Mouse (Mus musculus) CH12.LX (cell line): ENCODE results near the gene Rbm41. TPM values are rescaled to one million over a fixed set of nuclear protein-coding genes. Genes with fewer than 3 reads are reported as not detected.

Experiments used
- DNase-seq: peaks from one replicate; pipeline ENCODE4 v3.0.0-alpha.2; 2013; ENCODE audit errors: extremely low read depth
- H3K27ac ChIP-seq: 2 replicates; pipeline ENCODE4 v1.5.1; 2012; ENCODE audit warnings: low read depth, mild to moderate bottlenecking, control low read depth, moderate library complexity; ENCODE audit not compliant: insufficient read depth
- H3K27me3 ChIP-seq: replicated peaks from 2 replicates; pipeline ENCODE3; 2012; ENCODE audit warnings: inconsistent platforms
- H3K36me3 ChIP-seq, 2 experiments: replicated peaks in 1 of 2; 2 replicates each; pipeline versions ENCODE3 to v1.6.1; 2012; ENCODE audit warnings: inconsistent platforms in 1 of 2, low read length in 1 of 2, mild to moderate bottlenecking in 1 of 2, mixed read lengths in 1 of 2, moderate library complexity in 1 of 2; ENCODE audit not compliant: control insufficient read depth in 1 of 2, insufficient read depth in 1 of 2
- H3K4me1 ChIP-seq, 2 experiments: 2 replicates each; pipeline ENCODE4 v1.6.1; 2012; ENCODE audit warnings: inconsistent platforms in 1 of 2, moderate library complexity in 1 of 2; ENCODE audit not compliant: insufficient read depth in 2 of 2, control insufficient read depth in 1 of 2
- H3K4me2 ChIP-seq: 2 replicates; pipeline ENCODE4 v1.6.1; 2012; ENCODE audit warnings: low read depth, mild to moderate bottlenecking, control low read depth; ENCODE audit not compliant: poor library complexity, insufficient read depth, severe bottlenecking
- H3K4me3 ChIP-seq, 3 experiments: fragments of 150-350 bp in 1 of 3; sonication (generic) in 1 of 3; replicated peaks in 1 of 3; 2 replicates each; pipeline versions ENCODE3 to v1.5.1; 2011 to 2012; ENCODE audit warnings: low read depth in 2 of 3, low read length in 2 of 3, mild to moderate bottlenecking in 2 of 3, moderate library complexity in 2 of 3, control low read depth in 1 of 3, improper control_type of control experiment in 1 of 3, inconsistent platforms in 1 of 3, mixed read lengths in 1 of 3; ENCODE audit not compliant: poor library complexity in 1 of 3
- H3K79me2 ChIP-seq: replicated peaks from 2 replicates; pipeline ENCODE4 v1.6.1; 2012; ENCODE audit warnings: mild to moderate bottlenecking, moderate library complexity; ENCODE audit not compliant: control insufficient read depth, poor library complexity, insufficient read depth, severe bottlenecking; ENCODE audit errors: extremely low read depth
- H3K9ac ChIP-seq: 2 replicates; pipeline ENCODE4 v1.6.1; 2012; ENCODE audit warnings: low read depth, mild to moderate bottlenecking, control low read depth, moderate library complexity; ENCODE audit not compliant: insufficient read depth
- H3K9me3 ChIP-seq: replicated peaks from 2 replicates; pipeline ENCODE3; 2012; ENCODE audit warnings: low read length, inconsistent platforms, mixed read lengths
- CHD1 ChIP-seq: IDR thresholded peaks from 2 replicates; pipeline ENCODE4 v1.6.1; 2012; ENCODE audit warnings: low read depth, low read length, improper control_type of control experiment, inconsistent platforms
- CTCF ChIP-seq, 2 experiments: IDR thresholded peaks in 1 of 2; conservative IDR thresholded peaks in 1 of 2; 2 replicates each; pipeline ENCODE4 v1.5.1; 2011 to 2012; ENCODE audit warnings: low read depth in 2 of 2, low read length in 2 of 2, improper control_type of control experiment in 1 of 2, inconsistent platforms in 1 of 2, mild to moderate bottlenecking in 1 of 2, moderate library complexity in 1 of 2
- E2F4 ChIP-seq: IDR thresholded peaks from 2 replicates; pipeline ENCODE4 v1.6.1; 2011; ENCODE audit warnings: low read depth, low read length, improper control_type of control experiment; ENCODE audit not compliant: insufficient replicate concordance
- ETS1 ChIP-seq: conservative IDR thresholded peaks from 2 replicates; pipeline ENCODE4 v1.6.1; 2012; ENCODE audit warnings: low read depth, mild to moderate bottlenecking, inconsistent platforms, low read length, improper control_type of control experiment, moderate library complexity
- GABPA ChIP-seq: IDR thresholded peaks from 2 replicates; pipeline ENCODE4 v1.6.1; 2012; ENCODE audit warnings: low read depth, low read length, improper control_type of control experiment, inconsistent platforms; ENCODE audit not compliant: insufficient replicate concordance
- MAX ChIP-seq: IDR thresholded peaks from 2 replicates; pipeline ENCODE4 v1.6.1; 2011; ENCODE audit warnings: low read length, improper control_type of control experiment
- MAZ ChIP-seq: IDR thresholded peaks from 2 replicates; pipeline ENCODE4 v1.6.1; 2012; ENCODE audit warnings: low read depth, mild to moderate bottlenecking, inconsistent platforms, low read length, improper control_type of control experiment, moderate library complexity
- MEF2A ChIP-seq: IDR thresholded peaks from 2 replicates; pipeline ENCODE4 v1.6.1; 2014; ENCODE audit warnings: low read depth, mild to moderate bottlenecking, inconsistent platforms, low read length, improper control_type of control experiment, borderline replicate concordance
- RAD21 ChIP-seq: IDR thresholded peaks from 2 replicates; pipeline ENCODE4 v1.6.1; 2011; ENCODE audit warnings: low read depth, mild to moderate bottlenecking, low read length, improper control_type of control experiment, moderate library complexity
- RCOR1 ChIP-seq: conservative IDR thresholded peaks from 2 replicates; pipeline ENCODE4 v1.6.1; 2012; ENCODE audit warnings: low read depth, mild to moderate bottlenecking, inconsistent platforms, low read length, improper control_type of control experiment
- SMC3 ChIP-seq: IDR thresholded peaks from 2 replicates; pipeline ENCODE4 v1.6.1; 2011; ENCODE audit warnings: low read depth, low read length, improper control_type of control experiment
- TBP ChIP-seq: conservative IDR thresholded peaks from 2 replicates; pipeline ENCODE4 v1.6.1; 2011; ENCODE audit warnings: low read depth, low read length, improper control_type of control experiment
- ZC3H11A ChIP-seq: IDR thresholded peaks from 2 replicates; pipeline ENCODE4 v1.6.1; 2012; ENCODE audit warnings: low read depth, mild to moderate bottlenecking, inconsistent platforms, low read length, improper control_type of control experiment
- ZMIZ1 ChIP-seq: IDR thresholded peaks from 2 replicates; pipeline ENCODE4 v1.6.1; 2012; ENCODE audit warnings: low read depth, mild to moderate bottlenecking, inconsistent platforms, low read length, improper control_type of control experiment
- ZNF384 ChIP-seq: IDR thresholded peaks from 2 replicates; pipeline ENCODE4 v1.6.1; 2012; ENCODE audit warnings: low read depth, low read length, improper control_type of control experiment, inconsistent platforms
- dilution Hi-C: fragments of 300-500 bp; cut with MboI; formaldehyde crosslinking; loops from 2 replicates; pipeline ENCODE4 v1.14.3; 2020; ENCODE audit warnings: low sequenced_read_pairs; ENCODE audit not compliant: extremely low pct_unique_long_range_greater_than_20kb, extremely low pct_ligation_motif_present
- in situ Hi-C: fragments of 300-500 bp; cut with MboI; formaldehyde crosslinking; loops from 3 replicates; pipeline ENCODE4 v1.14.3; 2019; ENCODE audit warnings: low sequenced_read_pairs, low pct_ligation_motif_present, low pct_unique_long_range_greater_than_20kb, mixed read lengths
- polyA plus RNA-seq: library from polyadenylated mRNA; unstranded; fragments of >175 nt; gene quantifications from 2 replicates; pipeline ENCODE4 v1.2.1, GENCODE M21; 2012; ENCODE audit warnings: low read depth; ENCODE audit not compliant: insufficient read length
- total RNA-seq, 2 experiments: library from RNA; depleted of rRNA; stranded (reverse); fragments of 300-350 nt in 1 of 2; fragments of >200 nt in 1 of 2; gene quantifications; 2 replicates each; pipeline ENCODE4 v1.2.3; 2012 to 2014

Rbm41 gene
- total and polyA plus RNA-seq, 3 experiments = 6.5 to 11.1 (median 8.9) TPM

GRCm38 (mm10) chrX:139982115-139982514 lies 16.3 kb downstream of the Rbm41 start:
- DNase-seq = no peak
- dilution Hi-C loops (no loop called here), in situ Hi-C loops (no loop called here)
- Histone ChIP-seq H3K4me3 (no peak overlapping the region), H3K4me1 (no peaks in the 10 kb centered on the region), H3K9me3 (no peaks in the 10 kb centered on the region), H3K4me2 (no peak overlapping the region), H3K27ac (no peak overlapping the region), H3K79me2 (no peaks in the 10 kb centered on the region), H3K9ac (no peak overlapping the region), H3K36me3 (peaks cover 8 to 35% of the 10 kb centered on the region in 2 experiments), H3K27me3 (no peaks in the 10 kb centered on the region)
- no peak for TF ChIP-seq RCOR1
- no peak for TF ChIP-seq TBP
- no peak for TF ChIP-seq ETS1
- no peak for TF ChIP-seq MEF2A
- TF ChIP-seq RAD21 = no peak
- no peak for TF ChIP-seq ZMIZ1

- no peak overlapping the region for H3K4me3 ChIP-seq
- no peaks in the 10 kb centered on the region for H3K36me3 ChIP-seq
- no peaks in the 10 kb centered on the region for H3K79me2 ChIP-seq
- H3K27ac ChIP-seq = no peak overlapping the region
- no peaks in the 10 kb centered on the region for H3K9me3 ChIP-seq
- in situ Hi-C loops (no loop called here), dilution Hi-C loops (no loop called here)
- H3K4me2 ChIP-seq = no peak overlapping the region
- H3K27me3 ChIP-seq = no peaks in the 10 kb centered on the region
- H3K4me1 ChIP-seq = no peaks in the 10 kb centered on the region
- TF ChIP-seq GABPA (no peak), RCOR1 (no peak), CHD1 (no peak), ZC3H11A (no peak), MAX (no peak), MAZ (no peak), ZNF384 (no peak)
- DNase-seq = no peak
- H3K9ac ChIP-seq = no peak overlapping the region
Measured at GRCm38 (mm10) chrX:139933507-139933906, 64.9 kb downstream of the Rbm41 start.

GRCm38 (mm10) chrX:139932472-139932871 lies 65.9 kb downstream of the Rbm41 start:
- Histone ChIP-seq H3K79me2 (no peaks in the 10 kb centered on the region), H3K4me1 (no peaks in the 10 kb centered on the region), H3K4me3 (no peak overlapping the region), H3K27ac (no peak overlapping the region), H3K27me3 (no peaks in the 10 kb centered on the region), H3K36me3 (no peaks in the 10 kb centered on the region), H3K9ac (no peak overlapping the region), H3K9me3 (no peaks in the 10 kb centered on the region), H3K4me2 (no peak overlapping the region)
- DNase-seq = no peak
- TF ChIP-seq SMC3 = peak; percentile 41
- peak; percentile 54 for TF ChIP-seq RAD21
- no peak for TF ChIP-seq E2F4
- peak in 1 of 2 experiments; percentile 48; a peak in 2 of 4 replicates for TF ChIP-seq CTCF (conservative IDR thresholded peaks at IDR 0.05 in 1 of 2, IDR thresholded peaks at IDR 0.05 in 1 of 2; ENCODE audit: low read depth in 2 of 2, low read length in 2 of 2)
- in situ Hi-C loops (no loop called here), dilution Hi-C loops (no loop called here)
